Mouse (Mus musculus): ENCODE data around the gene Lypd3. TPM values are rescaled to one million over a fixed set of nuclear protein-coding genes. Genes with fewer than 3 reads are reported as not detected.

Gene Lypd3
- 1.5 and 1.7 TPM in 2 replicates for total RNA-seq (2021)
- long read RNA-seq, result 0 reads

DNA sequence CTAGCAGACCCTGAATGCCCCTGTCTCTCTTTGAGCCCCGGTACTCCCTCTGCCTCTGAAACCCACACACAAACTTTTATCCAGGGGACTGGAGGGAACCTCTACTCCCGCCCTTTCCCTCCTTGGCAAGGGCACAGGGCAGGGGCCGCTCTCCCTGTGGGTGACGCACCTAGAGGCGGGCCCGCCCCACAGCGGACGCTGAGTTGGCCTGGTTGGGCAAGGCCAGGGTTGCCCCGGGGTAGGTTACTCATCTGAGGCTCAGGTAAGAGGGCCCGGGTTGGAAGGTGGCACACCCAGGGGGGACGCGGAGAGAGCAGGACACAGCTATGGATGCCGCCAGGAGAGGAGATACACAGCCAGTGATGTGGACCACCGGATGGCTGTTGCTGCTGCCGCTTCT is at the start of gene Lypd3:
Gene Lypd3 (plus strand): TSS at position 287 of the 400 bp plus-strand sequence.
- DNase-seq, result no peak

GRCm38 (mm10) chr7:24586828-24587227 is 49.5 kb upstream of the Lypd3 start:
- DNase-seq, result no peak

- no peak for DNase-seq
Observed at GRCm38 (mm10) chr7:24587330-24588105, 48.8 kb upstream of the Lypd3 start, which contains the start of the genes Ethe1 and Zfp575. TSS of gene Ethe1 (plus strand) at chr7:24587543. TSS of gene Zfp575 (minus strand) at chr7:24587641.

DNA sequence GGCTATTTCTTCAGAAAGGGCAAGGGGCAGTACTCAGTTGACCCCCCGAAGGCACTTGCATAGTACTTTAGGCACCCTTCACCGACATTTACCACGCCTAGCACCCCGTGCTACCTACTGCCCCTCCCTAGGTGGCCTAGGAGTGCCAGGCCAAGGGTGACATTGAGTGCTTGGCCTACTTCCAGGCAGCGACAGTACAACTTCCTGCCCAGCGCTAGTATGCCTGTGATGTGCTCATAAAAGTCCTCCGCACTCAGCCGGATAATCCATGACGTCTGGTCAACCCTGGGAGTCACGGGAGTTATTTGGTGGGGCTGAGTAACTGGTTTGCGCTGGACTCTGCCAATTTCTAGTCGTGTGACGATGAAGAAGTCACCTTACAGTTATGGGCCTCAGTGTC is 48.0 kb upstream of the Lypd3 start:
- peak; percentile 58 for DNase-seq

GRCm38 (mm10) chr7:24591735-24592134 is 44.6 kb upstream of the Lypd3 start:
- no peak for DNase-seq

- DNase-seq, result no peak
Observed at GRCm38 (mm10) chr7:24592163-24592562, 44.2 kb upstream of the Lypd3 start.

- no peak for DNase-seq
Observed at GRCm38 (mm10) chr7:24592781-24593180, 43.6 kb upstream of the Lypd3 start.

- DNase-seq, result peak; percentile 83
Observed at GRCm38 (mm10) chr7:24593621-24594308, 42.6 kb upstream of the Lypd3 start.

GRCm38 (mm10) chr7:24594309-24594803 is 42.0 kb upstream of the Lypd3 start:
- DNase-seq, result no peak

DNA sequence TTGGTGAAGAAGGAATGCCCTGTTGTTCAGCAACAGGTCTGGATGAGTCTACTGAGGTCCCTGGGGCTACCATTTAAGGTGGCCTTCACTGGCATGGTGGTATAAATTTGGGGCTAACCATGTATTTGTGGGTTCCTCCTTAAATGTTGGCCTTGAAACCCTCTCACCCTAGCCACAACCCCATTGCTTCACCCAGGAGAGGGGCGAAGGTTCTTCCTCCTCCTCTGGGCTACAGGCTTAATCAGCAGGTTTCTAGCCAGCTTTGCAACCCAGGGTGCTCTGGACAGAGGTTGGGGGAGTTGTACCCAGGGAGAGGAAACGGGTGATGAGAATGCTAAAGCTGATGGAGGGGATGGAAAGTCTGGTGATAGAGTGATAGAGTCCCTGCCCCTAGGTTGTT is 40.9 kb upstream of the Lypd3 start:
- DNase-seq, result no peak

GRCm38 (mm10) chr7:24598121-24598520 is 38.2 kb upstream of the Lypd3 start:
- no peak for DNase-seq

- no peak for DNase-seq
Observed at GRCm38 (mm10) chr7:24599211-24600067, 36.9 kb upstream of the Lypd3 start.

DNA sequence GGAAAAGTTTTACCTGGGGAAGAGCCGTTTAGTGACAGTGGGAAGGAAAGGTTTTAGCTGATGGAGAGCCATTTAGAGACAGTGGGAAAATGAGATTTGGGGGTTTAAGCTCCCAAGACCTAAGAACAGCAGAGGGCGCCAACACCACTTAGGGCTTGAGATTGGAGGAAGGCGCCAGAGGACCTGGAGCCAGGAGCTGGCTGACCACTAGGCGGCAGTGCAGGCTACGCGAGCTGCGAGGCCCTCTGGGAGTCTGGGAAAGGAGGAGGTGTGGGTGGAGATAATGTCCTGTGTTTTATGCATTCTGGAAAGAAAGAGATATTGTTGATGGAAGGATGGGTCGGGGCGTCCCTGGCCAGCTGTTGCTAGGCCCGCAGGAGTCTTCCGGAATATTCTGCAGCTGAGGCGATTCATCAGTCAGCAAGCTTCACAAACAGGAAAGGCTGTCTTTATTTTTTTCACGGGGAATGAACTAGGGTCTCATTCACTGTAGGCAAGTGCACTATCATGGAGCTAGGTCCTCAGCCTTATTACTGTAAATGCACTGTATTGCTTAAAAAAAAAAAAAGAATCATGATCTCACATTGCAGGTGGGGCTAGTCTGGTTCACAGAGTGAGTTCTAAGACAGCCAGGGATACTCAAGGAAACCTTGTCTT is 35.3 kb upstream of the Lypd3 start:
- DNase-seq, result peak; percentile 97

GRCm38 (mm10) chr7:24605561-24605960 is 30.8 kb upstream of the Lypd3 start:
- no peak for DNase-seq

DNA sequence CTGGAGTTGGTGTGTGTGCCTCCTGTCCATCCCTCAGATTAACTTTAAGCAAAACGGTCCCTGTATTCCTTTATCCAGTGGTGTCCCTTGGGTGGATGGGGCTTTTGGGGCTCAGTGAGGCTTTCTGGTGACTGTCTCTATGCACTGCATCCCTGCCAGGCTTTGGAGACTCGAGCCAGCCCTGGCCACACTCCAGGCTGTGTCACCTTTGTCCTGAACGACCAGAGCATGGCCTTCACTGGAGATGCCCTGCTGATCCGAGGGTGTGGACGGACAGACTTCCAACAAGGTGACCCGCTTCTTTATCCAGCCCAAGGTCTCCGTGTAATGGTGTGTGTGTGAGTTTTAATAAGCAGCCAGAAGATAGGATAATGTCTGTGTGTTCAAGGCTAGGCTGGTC is 30.3 kb upstream of the Lypd3 start:
- DNase-seq, result no peak

GRCm38 (mm10) chr7:24608017-24608416 is 28.3 kb upstream of the Lypd3 start:
- no peak for DNase-seq

DNA sequence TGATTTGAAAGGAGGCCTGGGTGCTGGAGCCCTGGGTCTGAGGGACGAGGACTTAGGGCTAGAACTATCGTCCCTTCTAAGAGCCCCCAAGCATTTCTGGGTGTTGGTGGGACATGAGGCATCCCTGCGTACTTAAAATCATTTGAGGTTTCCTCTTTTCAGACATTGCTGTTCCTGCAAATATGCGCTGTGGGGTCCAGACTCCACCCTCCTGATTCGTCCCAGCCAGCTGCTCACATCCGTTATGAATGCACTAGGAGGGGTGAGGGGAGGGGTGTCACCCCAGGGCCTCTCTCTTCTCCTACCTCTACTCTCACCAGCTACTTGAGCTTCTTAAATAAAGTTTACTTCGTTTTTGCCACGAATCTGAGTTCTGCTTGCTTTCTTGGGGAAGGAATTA is 27.8 kb upstream of the Lypd3 start:
- no peak for DNase-seq

GRCm38 (mm10) chr7:24610144-24610878 is 26.0 kb upstream of the Lypd3 start, which contains the start of gene Phldb3:
TSS of gene Phldb3 (plus strand) at chr7:24610763.
- no peak for DNase-seq

- peak; percentile 91 for DNase-seq
Observed at GRCm38 (mm10) chr7:24610879-24611494, 25.4 kb upstream of the Lypd3 start.

GRCm38 (mm10) chr7:24611709-24612108 is 24.6 kb upstream of the Lypd3 start:
- no peak for DNase-seq
